Mouse (Mus musculus): ENCODE results near the gene Depdc5. TPM values are rescaled to one million over a fixed set of nuclear protein-coding genes. Genes with fewer than 3 reads are reported as not detected.
"Not testable (repeated sequence)": the region's sequence is repeated elsewhere in the genome, so short reads cannot be mapped to it uniquely, and the experiment has no call there.

The Depdc5 gene
- polyA plus RNA-seq (2015; fragmentation: Nextera tagmentation; extraction: Ambion mirVana): 32.8 and 36.0 TPM in 2 replicates

GRCm38 (mm10) chr5:32863253-32864228 is at the start of gene Depdc5:
Gene Depdc5, plus strand, starts transcription at chr5:32863701.
- Histone ChIP-seq H3K27me3 (no peaks in the 10 kb centered on the region), H3K4me3 (peak within 1 kb of the TSS; percentile 71), H3K4me1 (peaks cover 12% of the 10 kb centered on the region), H3K9me3 (replicated peaks) (no peaks in the 10 kb centered on the region), H3K9ac (peak within 1 kb of the TSS; percentile 80), H3K36me3 (ENCODE audit: poor library complexity, severe bottlenecking) (peaks cover 13% of the 10 kb centered on the region), H3K4me2 (peak within 1 kb of the TSS; percentile 79), H3K27ac (peak within 1 kb of the TSS; percentile 61)
- under 1% methylated on average over 49 of the region's 64 CpGs for WGBS
- ATAC-seq: peak; percentile 99

- Histone ChIP-seq H3K27me3 (no peaks in the 10 kb centered on the region), H3K4me2 (no peak overlapping the region), H3K36me3 (ENCODE audit: poor library complexity, severe bottlenecking) (peaks cover 69% of the 10 kb centered on the region), H3K4me3 (no peak overlapping the region), H3K4me1 (no peaks in the 10 kb centered on the region), H3K9ac (no peak overlapping the region), H3K9me3 (replicated peaks) (no peaks in the 10 kb centered on the region), H3K27ac (no peak overlapping the region)
- no peak for ATAC-seq
- WGBS: 94% methylated on average over 4 of the region's 4 CpGs
These were observed 48.1 kb upstream of the Depdc5 start for GRCm38 (mm10) chr5:32815396-32815795.

- WGBS: 94% methylated on average over 8 of the region's 8 CpGs
- H3K27ac ChIP-seq: no peak overlapping the region
- no peaks in the 10 kb centered on the region for H3K9me3 ChIP-seq (replicated peaks)
- no peaks in the 10 kb centered on the region for H3K27me3 ChIP-seq
- no peak overlapping the region for H3K9ac ChIP-seq
- H3K4me3 ChIP-seq: no peak overlapping the region
- H3K4me2 ChIP-seq: no peak overlapping the region
- no peaks in the 10 kb centered on the region for H3K4me1 ChIP-seq
- no peak for ATAC-seq
- peaks cover 75% of the 10 kb centered on the region for H3K36me3 ChIP-seq (ENCODE audit: poor library complexity, severe bottlenecking)
These were observed 43.0 kb upstream of the Depdc5 start for GRCm38 (mm10) chr5:32820471-32820870.

- 96% methylated on average over 7 of the region's 7 CpGs for WGBS
- Histone ChIP-seq H3K4me1 (no peaks in the 10 kb centered on the region), H3K27me3 (no peaks in the 10 kb centered on the region), H3K9me3 (replicated peaks) (no peaks in the 10 kb centered on the region), H3K27ac (no peak within 1 kb of the TSS), H3K4me2 (no peak within 1 kb of the TSS), H3K9ac (no peak within 1 kb of the TSS), H3K36me3 (ENCODE audit: poor library complexity, severe bottlenecking) (peaks cover 76% of the 10 kb centered on the region), H3K4me3 (no peak within 1 kb of the TSS)
- no peak for ATAC-seq
These were observed 36.5 kb upstream of the Depdc5 start, which contains the start of gene Gm20671 for GRCm38 (mm10) chr5:32827009-32827408. Gene Gm20671, minus strand, starts transcription at chr5:32827109.

- H3K4me1 ChIP-seq; H3K9ac ChIP-seq; H3K27me3 ChIP-seq; H3K4me2 ChIP-seq; H3K9me3 ChIP-seq (replicated peaks); ATAC-seq; H3K4me3 ChIP-seq; H3K27ac ChIP-seq: not testable (repeated sequence)
- WGBS: 88% methylated on average over 1 of the region's 1 CpGs
- peaks cover 78% of the 10 kb centered on the region for H3K36me3 ChIP-seq (ENCODE audit: poor library complexity, severe bottlenecking)
These were observed 34.7 kb upstream of the Depdc5 start for GRCm38 (mm10) chr5:32828766-32829165.

GRCm38 (mm10) chr5:32830054-32830453 is 33.4 kb upstream of the Depdc5 start:
- WGBS: 87% methylated on average over 2 of the region's 2 CpGs
- no peak overlapping the region for H3K9ac ChIP-seq
- no peak overlapping the region for H3K4me2 ChIP-seq
- H3K4me3 ChIP-seq: no peak overlapping the region
- no peaks in the 10 kb centered on the region for H3K27me3 ChIP-seq
- no peak for ATAC-seq
- H3K27ac ChIP-seq: no peak overlapping the region
- H3K36me3 ChIP-seq (ENCODE audit: poor library complexity, severe bottlenecking): peaks cover 91% of the 10 kb centered on the region
- no peaks in the 10 kb centered on the region for H3K9me3 ChIP-seq (replicated peaks)
- no peaks in the 10 kb centered on the region for H3K4me1 ChIP-seq

GRCm38 (mm10) chr5:32834497-32834896 is 29.0 kb upstream of the Depdc5 start:
- no peak for ATAC-seq
- 95% methylated on average over 1 of the region's 1 CpGs for WGBS
- Histone ChIP-seq H3K36me3 (ENCODE audit: poor library complexity, severe bottlenecking) (peaks cover 85% of the 10 kb centered on the region), H3K27me3 (no peaks in the 10 kb centered on the region), H3K9me3 (replicated peaks) (no peaks in the 10 kb centered on the region), H3K9ac (no peak overlapping the region), H3K4me1 (no peaks in the 10 kb centered on the region), H3K4me2 (no peak overlapping the region), H3K27ac (no peak overlapping the region), H3K4me3 (no peak overlapping the region)

- H3K36me3 ChIP-seq (ENCODE audit: poor library complexity, severe bottlenecking): peaks cover 85% of the 10 kb centered on the region
- ATAC-seq: no peak
These were observed 26.5 kb upstream of the Depdc5 start for GRCm38 (mm10) chr5:32836976-32837375.

GRCm38 (mm10) chr5:32840029-32840428 is 23.5 kb upstream of the Depdc5 start:
- H3K4me2 ChIP-seq: no peak overlapping the region
- no peak for ATAC-seq
- no peak overlapping the region for H3K9ac ChIP-seq
- no peaks in the 10 kb centered on the region for H3K9me3 ChIP-seq (replicated peaks)
- H3K4me3 ChIP-seq: no peak overlapping the region
- WGBS: 93% methylated on average over 2 of the region's 2 CpGs
- peaks cover 89% of the 10 kb centered on the region for H3K36me3 ChIP-seq (ENCODE audit: poor library complexity, severe bottlenecking)
- no peaks in the 10 kb centered on the region for H3K27me3 ChIP-seq
- H3K27ac ChIP-seq: no peak overlapping the region
- no peaks in the 10 kb centered on the region for H3K4me1 ChIP-seq

More at GRCm38 (mm10) chr5:32836976-32837375, 26.5 kb upstream of the Depdc5 start:
- WGBS: 90% methylated on average over 5 of the region's 5 CpGs
- H3K4me2 ChIP-seq: no peak overlapping the region
- no peak overlapping the region for H3K27ac ChIP-seq
- no peaks in the 10 kb centered on the region for H3K27me3 ChIP-seq
- no peaks in the 10 kb centered on the region for H3K9me3 ChIP-seq (replicated peaks)
- no peak overlapping the region for H3K4me3 ChIP-seq
- H3K9ac ChIP-seq: no peak overlapping the region
- H3K4me1 ChIP-seq: no peaks in the 10 kb centered on the region

GRCm38 (mm10) chr5:32849178-32849577 is 14.3 kb upstream of the Depdc5 start:
- no peak overlapping the region for H3K4me2 ChIP-seq
- H3K27ac ChIP-seq: no peak overlapping the region
- peaks cover 27% of the 10 kb centered on the region for H3K4me1 ChIP-seq
- WGBS: 96% methylated on average over 3 of the region's 3 CpGs
- no peaks in the 10 kb centered on the region for H3K27me3 ChIP-seq
- H3K4me3 ChIP-seq: no peak overlapping the region
- no peak overlapping the region for H3K9ac ChIP-seq
- peaks cover 47% of the 10 kb centered on the region for H3K36me3 ChIP-seq (ENCODE audit: poor library complexity, severe bottlenecking)
- no peaks in the 10 kb centered on the region for H3K9me3 ChIP-seq (replicated peaks)
- no peak for ATAC-seq

GRCm38 (mm10) chr5:32849580-32849979 is 13.9 kb upstream of the Depdc5 start:
- H3K27me3 ChIP-seq; H3K4me2 ChIP-seq; H3K4me3 ChIP-seq; H3K27ac ChIP-seq; H3K9me3 ChIP-seq (replicated peaks); ATAC-seq; H3K9ac ChIP-seq: not testable (repeated sequence)
- 97% methylated on average over 3 of the region's 3 CpGs for WGBS
- peaks cover 43% of the 10 kb centered on the region for H3K36me3 ChIP-seq (ENCODE audit: poor library complexity, severe bottlenecking)
- H3K4me1 ChIP-seq: peaks cover 31% of the 10 kb centered on the region

- no peaks in the 10 kb centered on the region for H3K9me3 ChIP-seq (replicated peaks)
- H3K36me3 ChIP-seq (ENCODE audit: poor library complexity, severe bottlenecking): peaks cover 22% of the 10 kb centered on the region
- ATAC-seq: no peak
- peak overlapping the region; percentile 66 for H3K4me2 ChIP-seq
- WGBS: 66% methylated on average over 6 of the region's 6 CpGs
- no peaks in the 10 kb centered on the region for H3K27me3 ChIP-seq
- H3K27ac ChIP-seq: no peak overlapping the region
- peak overlapping the region; percentile 97 for H3K9ac ChIP-seq
- peaks cover 31% of the 10 kb centered on the region for H3K4me1 ChIP-seq
- H3K4me3 ChIP-seq: peak overlapping the region; percentile 95
These were observed 11.5 kb upstream of the Depdc5 start for GRCm38 (mm10) chr5:32852026-32852425.

Data from forebrain, embryonic 13.5 days (tissue).